Mouse (Mus musculus): ENCODE measurements around the gene Axl. TPM values are rescaled to one million over a fixed set of nuclear protein-coding genes. Genes with fewer than 3 reads are reported as not detected.
"Not testable (repeated sequence)": the region's sequence is repeated elsewhere in the genome, so short reads cannot be mapped to it uniquely, and the experiment has no call there.

The Axl gene
- total RNA-seq, 2 experiments from 2014 or later, result 81.0 to 94.8 TPM

DNA sequence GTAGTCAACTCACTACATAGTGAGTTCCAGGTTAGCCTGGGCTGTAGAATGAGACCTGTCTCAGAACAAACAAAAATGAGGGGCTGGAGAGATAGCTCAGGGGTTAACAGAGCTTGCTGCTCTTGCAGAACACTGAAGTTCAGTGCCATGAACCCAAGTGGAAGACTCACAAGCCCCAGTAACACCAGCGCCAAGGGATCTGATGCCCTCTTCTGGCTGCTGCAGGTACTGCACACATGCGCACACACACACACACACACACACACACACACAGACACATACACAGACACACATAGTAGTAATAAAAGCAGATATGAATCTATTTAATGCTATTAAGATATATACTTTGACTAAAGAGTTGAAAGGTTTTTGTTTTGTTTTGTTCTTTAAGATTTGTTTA is 10.0 kb upstream of the Axl start:
- no peak for DNase-seq
- intact Hi-C loops (cut with DNase I), result no loop called here

DNA sequence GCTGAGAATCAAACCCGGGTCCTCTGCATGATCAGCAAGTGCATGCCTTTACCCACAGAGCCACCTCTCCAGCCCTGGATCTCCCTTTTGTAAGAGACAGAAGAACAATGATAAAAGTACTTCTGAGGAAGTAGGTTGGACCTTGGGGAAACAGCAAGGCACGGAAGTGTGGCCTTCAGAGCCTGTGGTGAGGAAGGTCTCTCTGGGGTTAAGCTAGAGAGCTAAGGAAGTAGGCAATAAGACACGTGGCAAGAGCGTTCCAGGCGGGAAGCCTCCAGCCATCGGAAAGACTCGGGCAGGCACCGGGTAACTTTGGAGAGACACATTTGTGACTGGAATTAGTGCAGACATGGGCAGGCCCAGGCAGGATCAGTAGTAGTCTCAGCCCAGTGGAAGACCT is 6.3 kb upstream of the Axl start:
- intact Hi-C loops (cut with DNase I), result no loop called here
- DNase-seq, result no peak

DNA sequence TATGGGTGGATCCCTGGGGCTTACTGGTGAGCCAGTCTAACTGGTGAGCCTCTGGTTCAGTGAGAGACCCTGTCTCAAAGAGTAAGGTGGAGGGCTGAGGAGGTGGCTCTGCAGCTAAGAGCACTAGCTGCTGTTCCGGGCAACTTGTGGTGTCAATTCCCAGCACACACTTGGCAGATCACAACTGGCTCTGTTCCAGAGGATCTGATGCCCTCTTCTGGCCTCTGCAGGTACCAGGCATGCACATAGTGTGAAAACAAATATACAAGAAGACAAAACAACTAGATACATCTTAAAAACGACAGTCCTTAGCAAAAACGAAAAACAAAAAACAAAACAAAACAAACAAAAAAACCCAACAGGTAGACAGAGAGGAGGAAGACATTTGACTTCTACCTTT is 5.2 kb upstream of the Axl start:
- peak in 1 of 2 experiments; percentile 58 for DNase-seq
- intact Hi-C loops (cut with DNase I), result no loop called here

DNA sequence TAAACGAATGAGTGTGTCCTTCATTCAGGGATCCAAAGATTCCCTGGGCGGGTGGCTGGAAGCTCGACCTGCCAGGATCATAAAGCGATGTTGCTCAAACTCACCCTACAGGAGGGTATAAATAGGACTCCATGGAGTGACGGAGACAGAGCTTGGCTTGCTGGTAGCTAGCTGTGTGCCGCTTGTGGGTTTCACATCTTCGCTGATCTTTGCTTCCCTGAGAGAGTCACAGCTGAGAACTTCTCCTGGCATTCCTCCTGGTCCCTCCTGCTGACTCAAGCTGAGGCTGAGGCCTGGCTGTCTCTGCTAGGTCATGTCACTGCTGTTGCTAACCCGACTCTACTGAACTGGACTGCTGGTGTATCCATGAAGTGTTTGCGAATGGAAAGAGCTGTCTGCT is 4.5 kb upstream of the Axl start:
- intact Hi-C loops (cut with DNase I); DNase-seq: not testable (repeated sequence)

DNA sequence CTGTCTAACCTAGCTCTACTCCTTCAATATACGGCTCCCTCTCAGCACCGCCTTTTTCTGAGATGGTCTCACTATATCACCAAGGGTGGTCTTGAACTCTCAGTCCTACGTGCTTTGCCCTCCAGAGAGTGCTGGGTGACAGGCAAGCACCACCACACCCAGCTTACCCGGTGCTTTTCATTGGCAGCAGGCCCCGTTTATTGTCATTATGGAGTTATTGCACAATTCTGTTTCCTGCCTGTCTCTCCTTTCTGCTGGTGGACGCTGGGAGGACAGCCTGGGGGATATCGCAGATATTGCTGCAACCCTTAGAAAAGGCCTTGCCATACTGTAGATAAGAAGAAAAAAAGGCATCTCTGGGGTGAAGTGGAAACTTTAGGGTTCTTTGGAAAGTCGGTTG is 2.1 kb upstream of the Axl start:
- peak; percentile 52 to 70 for DNase-seq
- intact Hi-C loops (cut with DNase I), result no loop called here

DNA sequence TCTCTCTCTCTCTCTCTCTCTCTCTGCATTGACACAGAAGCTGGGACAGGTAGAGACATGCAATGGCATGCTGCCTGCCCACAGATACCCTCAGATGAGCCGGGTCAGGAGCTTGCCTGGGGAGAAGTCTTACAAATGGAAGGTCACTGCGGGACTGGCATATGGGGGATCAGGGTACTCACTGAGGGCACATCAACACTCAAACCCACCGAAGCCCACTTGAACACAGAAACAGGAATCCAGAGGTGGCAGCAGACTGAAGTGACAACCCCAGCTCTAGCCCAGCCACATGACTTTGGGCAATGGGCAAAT is 580 bp upstream of the Axl start:
- intact Hi-C loops (cut with DNase I), result no loop called here
- no peak for DNase-seq

DNA sequence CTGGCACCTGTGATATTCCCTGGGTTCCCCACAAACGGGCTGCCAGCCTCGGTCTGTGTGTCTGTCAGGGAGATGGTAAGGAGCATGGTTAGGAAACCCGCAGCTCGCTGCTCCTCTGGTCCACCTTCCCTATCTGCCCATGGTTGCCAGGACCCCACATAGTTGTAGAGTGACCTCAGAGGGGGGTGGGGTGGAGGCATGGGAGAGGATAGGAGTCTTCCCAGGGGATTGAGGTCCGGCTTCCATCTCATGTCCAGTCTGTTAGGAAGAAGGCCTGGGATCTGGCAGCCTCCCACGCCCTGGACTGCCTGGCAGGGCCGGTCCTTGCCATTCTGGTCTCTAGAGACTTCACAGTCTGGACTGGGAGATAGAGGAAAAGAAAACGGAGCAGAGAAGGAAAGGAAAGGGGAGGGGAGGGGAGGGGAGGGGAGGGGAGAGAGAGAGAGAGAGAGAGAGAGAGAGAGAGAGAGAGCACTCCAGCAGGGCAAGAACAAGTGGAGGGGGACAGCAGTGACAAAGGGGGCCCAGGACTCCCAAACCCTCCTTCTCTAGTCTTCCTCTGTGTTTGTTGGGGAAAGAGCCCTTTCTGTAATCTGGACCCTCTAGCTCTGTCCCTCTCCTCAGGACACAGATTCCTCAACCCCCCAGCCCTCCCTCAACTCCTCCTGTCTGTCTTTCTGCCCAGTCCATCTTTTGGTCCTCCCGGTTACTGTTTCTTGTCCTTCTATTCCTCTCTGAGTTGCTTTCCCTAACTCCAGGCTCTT is 867 bp downstream of the Axl start:
- intact Hi-C loops (cut with DNase I), result loop anchor here (2.0 kb wide), 1 partner anchor 15 kb away; no protein-coding TSS in a partner anchor
- DNase-seq, result peak in 1 of 2 experiments; percentile 51

DNA sequence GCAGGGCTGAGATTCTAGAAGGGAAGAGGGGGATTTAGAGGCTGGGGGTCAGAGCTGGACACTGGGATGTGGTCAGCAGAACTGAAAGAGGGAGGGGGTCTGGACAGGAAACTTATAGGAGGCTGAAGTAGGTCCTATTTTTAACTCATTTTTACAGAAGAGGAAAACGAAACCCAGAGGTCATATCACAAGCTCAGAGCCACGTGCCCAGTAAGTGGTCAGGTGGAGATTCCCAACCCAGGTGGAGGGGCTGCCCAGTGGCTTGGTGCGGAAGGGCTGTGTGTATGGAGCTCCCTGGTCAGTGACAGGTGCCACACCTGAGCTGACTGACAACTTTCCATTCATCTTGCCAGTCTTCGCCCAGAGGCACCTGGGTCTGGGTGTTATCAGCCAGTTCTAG is 1.5 kb downstream of the Axl start:
- intact Hi-C loops (cut with DNase I), result loop anchor here (2.0 kb wide), 1 partner anchor 16 kb away; no protein-coding TSS in a partner anchor
- no peak for DNase-seq

DNA sequence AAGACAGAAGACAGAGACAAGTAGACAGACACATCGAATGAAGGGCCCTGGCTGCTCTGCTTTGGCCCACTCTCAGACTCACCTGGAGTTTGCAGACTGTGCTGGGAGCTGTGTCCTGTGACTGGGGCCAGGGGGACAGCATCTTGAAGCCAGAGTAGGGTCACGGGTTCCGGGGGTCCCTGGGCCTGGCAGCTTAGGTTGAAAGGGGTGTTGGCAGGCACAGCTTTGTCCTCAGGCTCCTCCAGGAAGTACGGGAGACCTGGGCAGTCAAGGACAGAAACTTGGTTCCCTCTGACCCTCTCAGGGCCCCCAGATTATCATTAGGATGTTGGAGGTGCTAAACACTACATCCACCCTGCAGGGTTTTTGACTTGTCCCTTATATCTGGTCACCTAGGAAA is 2.8 kb downstream of the Axl start:
- no peak for DNase-seq
- intact Hi-C loops (cut with DNase I), result loop anchor here (2.0 kb wide), 1 partner anchor 17 kb away; no protein-coding TSS in a partner anchor

DNA sequence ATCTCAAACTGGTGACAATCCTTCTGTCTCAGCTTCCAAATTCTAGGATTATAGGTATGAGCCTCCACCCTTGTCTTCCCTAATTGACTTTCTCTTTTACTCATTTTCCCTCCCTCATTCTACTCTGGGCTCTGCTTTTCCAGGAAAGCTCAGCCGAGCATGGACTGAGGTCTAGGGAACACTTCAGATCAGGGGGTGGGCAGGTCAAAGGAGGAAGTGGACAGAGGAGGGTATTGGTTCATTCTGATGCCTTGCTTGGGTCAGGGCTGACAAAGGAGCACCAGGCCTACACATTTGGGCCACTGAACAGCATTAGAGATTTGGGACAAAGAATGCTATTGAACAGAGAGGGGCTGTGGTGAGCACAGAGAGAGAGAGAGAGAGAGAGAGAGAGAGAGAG is 3.7 kb downstream of the Axl start:
- DNase-seq, result no peak
- intact Hi-C loops (cut with DNase I), result no loop called here

DNA sequence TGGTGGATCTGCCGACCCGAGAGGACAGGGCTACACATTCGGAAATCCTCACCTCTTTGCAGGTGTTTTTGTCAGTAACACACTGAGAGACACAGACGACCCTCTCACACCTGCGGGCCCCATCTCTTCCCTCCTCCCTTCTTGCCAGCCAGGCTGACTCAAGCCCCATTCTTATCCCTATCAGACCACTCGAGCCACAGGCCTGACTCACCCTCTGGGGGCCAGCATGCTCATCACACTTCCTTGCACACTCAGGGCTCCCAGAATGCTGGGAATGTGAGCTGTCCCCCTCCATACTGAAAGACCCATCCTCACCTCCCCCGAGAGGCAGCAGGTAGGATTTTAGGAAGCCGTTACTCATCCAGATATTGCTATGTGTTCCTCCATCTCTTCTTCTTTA is 4.8 kb downstream of the Axl start:
- intact Hi-C loops (cut with DNase I), result no loop called here
- no peak for DNase-seq

DNA sequence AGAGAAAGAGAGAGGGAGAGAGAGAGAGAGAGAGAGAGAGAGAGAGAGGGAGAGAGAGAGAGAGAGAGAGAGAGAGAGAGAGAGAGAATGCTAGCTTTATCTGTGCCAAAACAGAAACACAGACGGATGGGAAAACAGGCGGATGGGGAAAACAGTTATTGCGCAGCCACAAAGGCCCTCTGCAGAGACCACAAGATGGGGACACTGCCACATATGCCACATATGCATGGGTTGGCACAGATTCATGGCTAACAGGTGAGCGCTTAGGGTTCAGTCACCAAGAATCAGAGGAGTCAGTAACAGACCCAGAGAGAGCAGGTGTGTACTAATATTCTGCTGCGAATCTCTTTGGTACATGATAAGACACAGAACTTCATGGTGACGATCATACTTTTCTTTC is 5.8 kb downstream of the Axl start:
- DNase-seq, result no peak
- intact Hi-C loops (cut with DNase I), result no loop called here

DNA sequence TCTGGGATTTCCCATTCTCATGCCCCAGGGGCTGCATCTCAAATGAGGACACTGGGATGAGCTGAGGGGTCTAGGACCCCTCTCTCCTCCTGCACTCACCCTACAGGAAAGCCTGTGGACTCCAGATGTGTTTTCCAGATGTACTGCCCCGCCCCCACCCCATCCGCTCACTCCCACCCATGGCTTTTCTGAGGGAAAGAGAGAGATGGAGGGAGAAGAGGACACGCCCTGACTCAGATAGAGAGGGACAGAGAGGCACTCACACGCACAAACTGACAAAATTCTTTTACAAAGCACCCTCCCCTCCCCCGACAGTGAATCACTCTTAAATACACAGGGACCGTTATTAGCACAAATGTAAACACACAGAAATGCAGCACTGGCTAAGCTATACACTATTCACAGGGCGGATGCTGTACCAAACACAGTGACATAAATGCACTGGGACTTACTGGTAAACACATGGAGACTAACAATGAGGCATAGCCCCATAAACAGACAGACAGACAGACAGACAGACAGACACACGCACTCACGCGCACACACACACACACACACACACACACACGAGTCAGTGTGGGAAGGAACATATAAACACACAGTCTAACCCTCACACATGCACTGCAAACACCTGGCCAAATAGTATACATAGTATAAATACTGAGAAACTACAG is 6.4 kb downstream of the Axl start:
- intact Hi-C loops (cut with DNase I), result no loop called here
- no peak for DNase-seq

DNA sequence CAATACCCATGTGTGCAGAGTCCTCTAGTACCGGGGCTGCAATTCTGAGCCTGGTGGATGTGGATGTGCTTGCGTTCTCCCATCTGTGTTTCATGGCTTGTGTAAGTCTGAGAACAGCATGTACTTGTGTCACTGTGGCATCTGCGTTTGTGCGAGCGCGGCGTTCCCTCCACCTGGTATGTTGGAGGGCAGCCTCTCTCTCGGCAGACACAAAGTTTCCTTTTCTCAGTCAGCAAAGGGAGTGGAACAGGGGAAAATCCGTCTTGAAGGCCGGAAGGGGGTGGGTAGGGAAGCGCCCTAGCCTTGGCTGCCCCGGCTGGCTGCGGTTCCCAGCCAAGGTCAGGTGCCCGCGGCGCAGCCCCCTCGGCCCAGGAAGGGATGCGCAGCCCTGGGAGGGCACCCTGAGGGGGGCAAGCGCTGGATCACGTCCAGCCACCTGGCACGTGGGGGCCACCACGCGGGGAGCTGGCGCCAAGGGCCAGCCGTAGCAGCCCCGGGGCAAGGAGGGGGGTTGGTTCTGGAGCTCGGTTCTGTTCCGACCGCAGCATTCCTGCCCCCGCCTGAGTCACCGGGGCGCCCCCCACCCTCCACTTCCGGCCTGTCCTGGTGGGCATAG is 7.1 kb downstream of the Axl start:
- intact Hi-C loops (cut with DNase I), result no loop called here
- DNase-seq, result peak; percentile 53 to 72

DNA sequence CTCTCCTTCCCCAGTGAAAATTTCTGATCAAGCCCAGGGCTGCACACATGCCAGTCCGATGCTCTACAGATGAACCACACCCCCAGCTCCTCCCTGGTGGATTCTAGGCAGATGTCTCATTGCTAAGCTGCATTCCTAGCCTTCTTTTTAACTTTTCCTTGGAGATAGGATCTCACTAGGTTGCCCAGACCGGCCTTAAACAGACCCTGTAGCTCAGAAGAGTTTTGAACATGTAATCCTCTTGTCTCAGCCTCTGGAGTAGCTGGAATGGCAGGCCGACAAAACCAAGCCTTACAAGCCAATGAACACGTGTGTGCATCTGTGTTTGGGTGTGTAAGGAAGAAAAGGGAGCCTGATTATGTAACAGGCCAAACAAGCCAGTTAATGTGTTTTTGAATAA is 7.8 kb downstream of the Axl start:
- DNase-seq, result peak in 1 of 2 experiments; percentile 47
- intact Hi-C loops (cut with DNase I), result no loop called here

DNA sequence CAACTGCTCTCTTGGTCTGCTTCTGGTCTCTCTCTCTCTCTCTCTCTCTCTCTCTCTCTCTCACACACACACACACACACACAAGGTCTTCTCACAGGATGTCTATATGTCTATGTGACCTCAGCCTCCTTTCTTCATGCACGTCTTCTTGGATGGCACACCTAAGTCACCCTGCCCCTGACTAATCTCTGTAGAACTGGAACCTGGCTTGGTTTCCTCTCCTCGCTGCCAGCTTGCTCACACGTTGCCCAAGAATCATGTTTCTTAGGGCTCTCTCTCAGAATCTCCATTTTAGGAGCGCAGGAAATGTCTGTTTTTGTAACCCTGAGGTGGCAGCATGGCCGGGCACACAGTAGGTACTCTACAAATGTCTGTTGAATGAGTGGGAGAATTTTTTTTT is 8.5 kb downstream of the Axl start:
- DNase-seq, result no peak
- intact Hi-C loops (cut with DNase I), result no loop called here

DNA sequence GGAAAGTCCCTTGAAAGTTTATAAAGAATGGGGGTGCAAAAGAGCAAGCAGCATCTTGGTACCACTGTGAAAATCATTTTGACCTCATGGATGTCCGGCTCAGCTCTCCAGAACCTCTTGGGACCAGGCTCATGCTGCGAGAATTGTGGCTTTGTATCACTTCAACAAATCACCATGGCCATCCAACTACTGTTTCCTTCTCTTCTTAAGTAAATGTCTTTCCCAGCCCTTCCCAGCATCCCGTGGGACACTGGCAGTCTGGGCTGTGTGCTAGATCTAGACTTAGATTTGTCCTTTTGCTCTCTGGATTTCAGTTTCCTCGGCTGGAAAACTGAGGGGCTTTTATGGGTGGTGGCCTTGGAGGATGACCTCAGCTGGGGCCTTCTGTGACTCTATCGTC is 20.3 kb downstream of the Axl start:
- DNase-seq, result no peak
- intact Hi-C loops (cut with DNase I), result no loop called here

DNA sequence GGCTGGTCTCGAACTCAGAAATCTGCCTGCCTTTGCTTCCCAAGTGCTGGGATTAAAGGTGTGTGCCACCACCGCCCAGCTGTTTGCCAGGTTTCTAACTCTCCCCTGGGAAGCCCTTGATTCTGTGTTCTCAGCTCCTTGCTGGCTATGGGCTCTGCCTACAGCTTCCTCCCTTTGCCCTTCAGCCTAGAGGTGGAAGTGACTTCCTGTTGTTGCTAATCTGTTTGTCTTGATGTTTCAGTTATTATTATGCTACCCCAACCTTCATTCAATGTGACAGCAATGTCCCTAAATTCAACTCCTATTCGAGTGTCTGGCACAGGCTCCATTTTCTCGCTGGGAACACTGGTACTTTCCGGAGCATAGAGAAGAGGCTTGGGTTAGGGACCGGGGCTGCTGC is 22.4 kb downstream of the Axl start:
- intact Hi-C loops (cut with DNase I), result no loop called here
- DNase-seq, result no peak

DNA sequence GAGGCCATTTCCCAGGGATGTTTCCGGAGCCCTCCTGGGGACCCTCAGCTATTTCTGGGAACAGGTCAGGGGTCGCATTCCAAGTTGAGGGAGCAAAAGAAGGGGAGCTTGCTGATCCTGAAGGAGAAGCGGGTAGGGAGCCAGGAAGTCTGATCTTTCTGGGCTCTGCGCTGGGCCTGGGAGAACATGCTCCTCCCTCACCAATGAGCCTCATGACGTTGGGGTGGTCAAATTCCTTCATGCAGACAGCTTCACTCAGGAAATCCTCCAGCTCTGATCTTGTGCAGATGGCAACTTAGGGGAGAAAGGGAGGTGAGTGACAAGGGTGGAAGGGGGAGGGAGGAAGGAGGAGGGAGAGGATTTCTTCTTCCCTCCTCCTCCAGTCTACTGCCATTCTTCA is 24.3 kb downstream of the Axl start:
- intact Hi-C loops (cut with DNase I), result loop anchor here (2.0 kb wide), 1 partner anchor 15 kb away; no protein-coding TSS in a partner anchor
- no peak for DNase-seq

DNA sequence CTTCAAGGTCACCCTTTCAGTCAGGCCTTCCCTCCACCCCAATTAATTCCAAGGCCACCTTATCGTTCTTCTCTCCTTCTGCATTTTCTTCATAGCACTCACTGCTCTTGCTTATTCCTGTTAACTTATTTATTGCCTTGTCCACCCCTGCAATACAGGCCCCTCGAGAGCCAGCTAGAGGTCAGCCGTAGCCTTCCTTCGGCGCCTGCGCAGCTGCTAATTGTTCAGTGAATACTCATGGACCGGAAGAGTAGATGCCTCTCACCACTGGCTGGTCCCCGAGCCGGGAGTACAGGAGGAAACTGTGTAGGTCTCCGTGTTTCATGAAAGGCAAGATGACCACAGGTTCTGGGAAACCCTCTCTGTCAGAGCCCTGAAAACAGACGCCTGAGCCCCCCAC is 24.8 kb downstream of the Axl start:
- no peak for DNase-seq
- intact Hi-C loops (cut with DNase I), result loop anchor here (2.0 kb wide), 1 partner anchor 15 kb away; no protein-coding TSS in a partner anchor

DNA sequence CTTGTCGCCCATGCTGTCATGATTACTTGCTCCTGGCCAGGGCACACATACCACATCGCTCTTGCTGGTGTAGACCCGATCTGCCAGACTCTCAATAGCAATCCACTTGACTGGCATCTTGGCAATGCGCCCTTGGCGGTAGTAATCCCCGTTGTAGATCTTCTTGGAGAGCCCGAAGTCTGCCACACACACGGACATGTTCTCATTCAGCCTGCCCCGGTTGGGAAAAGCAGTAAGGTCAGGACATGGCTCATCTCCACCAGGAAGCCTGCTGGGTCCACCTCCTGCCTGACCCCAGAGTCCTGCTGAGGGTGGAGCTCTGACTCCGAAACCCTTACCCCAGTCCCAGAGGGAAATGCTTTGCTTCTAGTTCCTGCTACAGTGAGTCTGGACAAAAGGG is 27.2 kb downstream of the Axl start:
- intact Hi-C loops (cut with DNase I), result no loop called here
- DNase-seq, result peak; percentile 34 to 45

DNA sequence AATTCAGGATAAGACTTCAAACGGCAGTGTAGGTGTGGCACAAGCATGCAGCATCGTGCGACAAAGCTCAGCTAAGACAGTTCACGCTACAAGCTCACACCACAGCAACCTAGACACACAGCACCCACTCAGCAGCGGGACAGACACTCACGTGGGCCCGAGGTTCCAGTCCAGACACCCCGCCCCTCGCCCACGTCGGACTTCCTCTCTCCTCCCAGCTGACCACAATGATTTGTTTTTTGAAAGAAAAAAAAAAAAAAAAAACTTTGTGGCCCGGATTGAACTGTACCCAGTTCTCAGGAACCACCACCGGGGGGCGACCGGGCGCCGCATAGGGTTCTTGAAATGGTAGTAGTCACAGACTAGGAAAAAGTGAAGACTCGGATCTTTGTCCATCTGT is 32.5 kb downstream of the Axl start:
- peak; percentile 89 to 93 for DNase-seq
- intact Hi-C loops (cut with DNase I), result loop anchor here (1.0 kb wide), 1 partner anchor 49 kb away; no protein-coding TSS in a partner anchor
